Mouse (Mus musculus) right cerebral cortex, postnatal 10 days (tissue): ENCODE results near the gene Igsf11.
"Not testable (repeated sequence)": the region's sequence is repeated elsewhere in the genome, so short reads cannot be mapped to it uniquely, and the experiment has no call there.

ENCODE experiments used
- DNase-seq, 2 experiments: peaks; one replicate each; pipeline ENCODE4 v3.0.0; 2021; ENCODE audit warnings: low spot score in 2 of 2

Gene Igsf11

GRCm38 (mm10) chr16:38982508-38983236 is 90.2 kb downstream of the Igsf11 start:
- no peak for DNase-seq

GRCm38 (mm10) chr16:38983850-38984249 is 91.4 kb downstream of the Igsf11 start:
- not testable (repeated sequence) for DNase-seq

- peak; percentile 69 to 73 for DNase-seq
These were observed 92.9 kb downstream of the Igsf11 start for GRCm38 (mm10) chr16:38985411-38985810.

GRCm38 (mm10) chr16:38986410-38986809 is 93.9 kb downstream of the Igsf11 start:
- DNase-seq = no peak

- no peak for DNase-seq
These were observed 101.2 kb downstream of the Igsf11 start for GRCm38 (mm10) chr16:38993711-38994110.

GRCm38 (mm10) chr16:38998496-38999258 is 106.2 kb downstream of the Igsf11 start:
- no peak for DNase-seq

GRCm38 (mm10) chr16:38999298-38999697 is 106.8 kb downstream of the Igsf11 start:
- DNase-seq = no peak

- no peak for DNase-seq
These were observed 114.5 kb downstream of the Igsf11 start for GRCm38 (mm10) chr16:39006978-39007377.

GRCm38 (mm10) chr16:39019449-39019848 is 127.0 kb downstream of the Igsf11 start:
- DNase-seq = peak; percentile 38 to 39

- DNase-seq = no peak
These were observed 133.7 kb downstream of the Igsf11 start for GRCm38 (mm10) chr16:39025989-39026736.

- DNase-seq = no peak
These were observed 138.9 kb downstream of the Igsf11 start for GRCm38 (mm10) chr16:39031350-39031749.

- DNase-seq = no peak
These were observed 144.8 kb downstream of the Igsf11 start for GRCm38 (mm10) chr16:39037257-39037656.

GRCm38 (mm10) chr16:39044381-39044780 is 151.9 kb downstream of the Igsf11 start:
- DNase-seq = no peak

GRCm38 (mm10) chr16:39048889-39049288 is 156.4 kb downstream of the Igsf11 start:
- DNase-seq = peak; percentile 71 to 73

GRCm38 (mm10) chr16:39052971-39053370 is 160.5 kb downstream of the Igsf11 start:
- peak; percentile 86 to 93 for DNase-seq

GRCm38 (mm10) chr16:39053779-39054178 is 161.3 kb downstream of the Igsf11 start:
- DNase-seq = no peak

- DNase-seq = peak; percentile 44 to 55
These were observed 163.6 kb downstream of the Igsf11 start for GRCm38 (mm10) chr16:39056061-39056460.

- DNase-seq = no peak
These were observed 164.5 kb downstream of the Igsf11 start for GRCm38 (mm10) chr16:39056961-39057360.

- DNase-seq = no peak
These were observed 166.4 kb downstream of the Igsf11 start for GRCm38 (mm10) chr16:39058869-39059268.

GRCm38 (mm10) chr16:39062596-39062995 is 170.1 kb downstream of the Igsf11 start:
- peak in 1 of 2 experiments; percentile 24 for DNase-seq

GRCm38 (mm10) chr16:39065576-39065975 is 173.1 kb downstream of the Igsf11 start:
- no peak for DNase-seq

GRCm38 (mm10) chr16:39071431-39071830 is 179.0 kb downstream of the Igsf11 start:
- no peak for DNase-seq
